Mouse (Mus musculus): Measurements from ENCODE around the gene Sae1. TPM values are rescaled to one million over a fixed set of nuclear protein-coding genes. Genes with fewer than 3 reads are reported as not detected.
A peak's percentile ranks its signal among the peaks of the same experiment; 100 is the strongest.

Gene Sae1
- polyA plus RNA-seq, 1 experiment: 61.0 TPM

GRCm38 (mm10) chr7:16412220-16412896 is 24.8 kb upstream of the Sae1 start:
- H3K27me3 ChIP-seq (ENCODE audit: control insufficient read depth, insufficient read depth, low read length): no peaks in the 10 kb centered on the region
- DNase-seq: no peak
- no peaks in the 10 kb centered on the region for H3K4me1 ChIP-seq (replicated peaks; ENCODE audit: control insufficient read depth, insufficient read depth, low read length)
- no peak overlapping the region for H3K4me3 ChIP-seq (ENCODE audit: control insufficient read depth, insufficient read depth, low read length)
- TF ChIP-seq POLR2A (IDR thresholded peaks at IDR 0.05; ENCODE audit: control insufficient read depth, extremely low read depth, insufficient read depth, low read length, poor library complexity) (no peak), CTCF (IDR thresholded peaks at IDR 0.05; ENCODE audit: borderline replicate concordance, control insufficient read depth, extremely low read depth, insufficient read depth, low read length, poor library complexity) (no peak)
- H3K36me3 ChIP-seq (ENCODE audit: control insufficient read depth, insufficient read depth, low read length): peaks cover 10% of the 10 kb centered on the region
- H3K27ac ChIP-seq (ENCODE audit: control insufficient read depth, insufficient read depth, low read length): no peak overlapping the region
- 88% methylated on average over 8 of the region's 8 CpGs for WGBS

DNA sequence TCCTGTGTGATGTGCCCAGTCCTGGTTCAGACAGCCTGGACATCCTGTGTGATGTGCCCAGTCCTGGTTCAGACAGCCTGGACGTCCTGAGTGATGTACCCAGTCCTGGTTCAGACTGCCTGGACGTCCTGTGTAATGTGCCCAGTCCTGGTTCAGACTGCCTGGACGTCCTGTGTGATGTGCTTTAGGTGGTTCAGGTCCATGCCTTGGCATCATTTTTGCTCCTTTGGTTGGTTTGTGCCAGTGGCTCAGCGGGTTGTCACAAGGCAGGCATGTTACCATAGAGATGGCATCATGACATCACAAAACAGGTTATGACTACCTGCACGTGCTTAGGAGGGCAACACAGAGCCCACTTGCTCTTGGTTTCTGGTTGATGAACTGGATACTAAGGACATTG is 23.5 kb upstream of the Sae1 start:
- no peak overlapping the region for H3K27ac ChIP-seq (ENCODE audit: control insufficient read depth, insufficient read depth, low read length)
- H3K27me3 ChIP-seq (ENCODE audit: control insufficient read depth, insufficient read depth, low read length): no peaks in the 10 kb centered on the region
- TF ChIP-seq CTCF (IDR thresholded peaks at IDR 0.05; ENCODE audit: borderline replicate concordance, control insufficient read depth, extremely low read depth, insufficient read depth, low read length, poor library complexity) (no peak), POLR2A (IDR thresholded peaks at IDR 0.05; ENCODE audit: control insufficient read depth, extremely low read depth, insufficient read depth, low read length, poor library complexity) (no peak)
- H3K4me3 ChIP-seq (ENCODE audit: control insufficient read depth, insufficient read depth, low read length): no peak overlapping the region
- 91% methylated on average over 5 of the region's 5 CpGs for WGBS
- H3K36me3 ChIP-seq (ENCODE audit: control insufficient read depth, insufficient read depth, low read length): no peaks in the 10 kb centered on the region
- no peak for DNase-seq
- H3K4me1 ChIP-seq (replicated peaks; ENCODE audit: control insufficient read depth, insufficient read depth, low read length): peaks cover 4% of the 10 kb centered on the region

DNA sequence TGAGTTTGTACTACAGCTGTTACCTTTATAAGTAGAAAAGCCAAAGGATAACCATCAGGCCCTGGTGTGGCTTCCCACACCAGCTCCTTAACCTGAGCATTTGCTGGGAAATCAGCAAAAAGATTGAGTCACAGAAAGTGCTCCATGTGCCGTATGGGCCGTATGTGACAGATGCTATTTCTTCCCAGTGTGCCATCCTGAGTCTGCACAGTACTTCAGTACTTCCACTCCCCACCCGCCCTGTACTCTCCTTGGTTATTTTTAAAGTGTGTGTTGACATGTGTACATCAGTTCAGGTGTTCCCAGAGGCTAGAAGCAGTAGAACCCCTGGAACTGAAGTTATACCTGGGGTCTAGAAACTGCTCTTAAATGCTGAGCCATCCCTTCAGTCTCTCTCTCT is 19.4 kb upstream of the Sae1 start:
- no peak overlapping the region for H3K27ac ChIP-seq (ENCODE audit: control insufficient read depth, insufficient read depth, low read length)
- H3K4me3 ChIP-seq (ENCODE audit: control insufficient read depth, insufficient read depth, low read length): no peak overlapping the region
- no peaks in the 10 kb centered on the region for H3K36me3 ChIP-seq (ENCODE audit: control insufficient read depth, insufficient read depth, low read length)

DNA sequence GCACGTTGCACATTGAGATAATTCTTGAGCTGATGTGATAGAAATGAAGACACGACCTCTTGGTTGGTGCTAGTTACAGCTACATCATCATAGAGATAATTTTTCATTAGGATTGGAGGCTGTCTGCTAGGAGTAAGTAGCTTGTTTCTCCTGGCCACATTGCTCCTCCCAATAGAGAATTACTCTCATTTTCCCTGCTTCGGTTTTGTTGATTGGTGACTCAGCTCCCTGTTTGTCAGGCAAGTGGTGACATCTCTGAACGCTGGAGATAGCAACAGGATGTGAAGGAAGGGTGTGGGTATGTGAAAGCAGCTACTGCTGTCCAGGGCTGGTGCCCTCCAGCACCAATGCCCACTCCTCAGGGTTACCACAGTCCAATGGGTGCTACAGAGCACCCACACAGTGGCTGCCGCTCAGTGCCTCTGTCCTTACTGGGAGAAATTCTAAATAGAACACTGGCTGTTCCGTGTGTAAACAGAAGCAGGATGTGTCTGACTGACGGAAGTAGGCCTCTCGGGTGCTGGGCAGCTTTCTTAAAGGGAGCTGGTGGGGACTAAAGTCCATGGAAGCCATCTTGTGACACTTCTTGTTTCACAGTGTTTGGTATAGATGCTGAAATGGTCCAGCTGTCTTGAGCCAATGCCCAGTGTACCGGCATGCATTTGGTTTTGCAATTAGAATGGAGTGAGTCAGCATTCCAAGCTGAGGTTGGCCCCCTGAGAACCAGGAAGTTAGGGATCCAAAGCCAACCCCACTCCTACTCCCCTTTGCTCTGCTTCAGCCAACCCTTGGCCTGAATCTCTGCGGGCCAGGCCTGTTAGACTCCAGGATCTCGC is 18.1 kb upstream of the Sae1 start:
- H3K36me3 ChIP-seq (ENCODE audit: control insufficient read depth, insufficient read depth, low read length): no peaks in the 10 kb centered on the region
- 18% methylated on average over 11 of the region's 11 CpGs for WGBS
- peak overlapping the region; percentile 97 for H3K27ac ChIP-seq (ENCODE audit: control insufficient read depth, insufficient read depth, low read length)
- peak overlapping the region; percentile 29 for H3K4me3 ChIP-seq (ENCODE audit: control insufficient read depth, insufficient read depth, low read length)
- no peaks in the 10 kb centered on the region for H3K27me3 ChIP-seq (ENCODE audit: control insufficient read depth, insufficient read depth, low read length)
- DNase-seq: peak; percentile 55
- no peak for TF ChIP-seq POLR2A (IDR thresholded peaks at IDR 0.05; ENCODE audit: control insufficient read depth, extremely low read depth, insufficient read depth, low read length, poor library complexity)
- no peak for TF ChIP-seq CTCF (IDR thresholded peaks at IDR 0.05; ENCODE audit: borderline replicate concordance, control insufficient read depth, extremely low read depth, insufficient read depth, low read length, poor library complexity)
- peaks cover 24% of the 10 kb centered on the region for H3K4me1 ChIP-seq (replicated peaks; ENCODE audit: control insufficient read depth, insufficient read depth, low read length)

More for the DNA sequence above, 19.4 kb upstream of the Sae1 start:
- WGBS: 98% methylated on average over 3 of the region's 3 CpGs
- H3K27me3 ChIP-seq (ENCODE audit: control insufficient read depth, insufficient read depth, low read length): no peaks in the 10 kb centered on the region
- no peak for DNase-seq
- H3K4me1 ChIP-seq (replicated peaks; ENCODE audit: control insufficient read depth, insufficient read depth, low read length): peaks cover 24% of the 10 kb centered on the region
- TF ChIP-seq CTCF (IDR thresholded peaks at IDR 0.05; ENCODE audit: borderline replicate concordance, control insufficient read depth, extremely low read depth, insufficient read depth, low read length, poor library complexity) (no peak), POLR2A (IDR thresholded peaks at IDR 0.05; ENCODE audit: control insufficient read depth, extremely low read depth, insufficient read depth, low read length, poor library complexity) (no peak)

DNA sequence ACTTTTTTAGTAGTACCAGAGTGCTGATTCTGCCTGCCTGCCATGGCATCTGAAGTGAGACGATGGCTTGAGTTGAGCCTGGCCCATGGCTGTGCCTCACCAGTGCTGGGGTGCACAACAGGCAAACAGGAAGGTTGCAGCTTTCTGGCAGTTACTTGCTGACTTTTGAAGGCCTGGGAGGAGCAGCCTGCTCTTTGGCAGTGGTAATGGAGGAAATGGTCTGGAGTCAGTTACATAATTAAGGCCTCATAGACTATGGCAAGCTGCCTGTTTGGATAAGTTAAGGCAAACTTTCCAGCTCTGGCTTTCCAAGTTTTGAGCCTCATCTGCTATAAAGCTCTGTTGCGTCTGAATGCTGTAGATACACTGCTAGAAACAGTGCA is 17.5 kb upstream of the Sae1 start:
- Histone ChIP-seq H3K4me1 (replicated peaks; ENCODE audit: control insufficient read depth, insufficient read depth, low read length) (peaks cover 24% of the 10 kb centered on the region), H3K27ac (ENCODE audit: control insufficient read depth, insufficient read depth, low read length) (peak overlapping the region; percentile 97), H3K27me3 (ENCODE audit: control insufficient read depth, insufficient read depth, low read length) (no peaks in the 10 kb centered on the region), H3K36me3 (ENCODE audit: control insufficient read depth, insufficient read depth, low read length) (no peaks in the 10 kb centered on the region), H3K4me3 (ENCODE audit: control insufficient read depth, insufficient read depth, low read length) (no peak overlapping the region)
- WGBS: 37% methylated on average over 2 of the region's 2 CpGs
- DNase-seq: peak; percentile 57
- no peak for TF ChIP-seq POLR2A (IDR thresholded peaks at IDR 0.05; ENCODE audit: control insufficient read depth, extremely low read depth, insufficient read depth, low read length, poor library complexity)
- TF ChIP-seq CTCF (IDR thresholded peaks at IDR 0.05; ENCODE audit: borderline replicate concordance, control insufficient read depth, extremely low read depth, insufficient read depth, low read length, poor library complexity): no peak

DNA sequence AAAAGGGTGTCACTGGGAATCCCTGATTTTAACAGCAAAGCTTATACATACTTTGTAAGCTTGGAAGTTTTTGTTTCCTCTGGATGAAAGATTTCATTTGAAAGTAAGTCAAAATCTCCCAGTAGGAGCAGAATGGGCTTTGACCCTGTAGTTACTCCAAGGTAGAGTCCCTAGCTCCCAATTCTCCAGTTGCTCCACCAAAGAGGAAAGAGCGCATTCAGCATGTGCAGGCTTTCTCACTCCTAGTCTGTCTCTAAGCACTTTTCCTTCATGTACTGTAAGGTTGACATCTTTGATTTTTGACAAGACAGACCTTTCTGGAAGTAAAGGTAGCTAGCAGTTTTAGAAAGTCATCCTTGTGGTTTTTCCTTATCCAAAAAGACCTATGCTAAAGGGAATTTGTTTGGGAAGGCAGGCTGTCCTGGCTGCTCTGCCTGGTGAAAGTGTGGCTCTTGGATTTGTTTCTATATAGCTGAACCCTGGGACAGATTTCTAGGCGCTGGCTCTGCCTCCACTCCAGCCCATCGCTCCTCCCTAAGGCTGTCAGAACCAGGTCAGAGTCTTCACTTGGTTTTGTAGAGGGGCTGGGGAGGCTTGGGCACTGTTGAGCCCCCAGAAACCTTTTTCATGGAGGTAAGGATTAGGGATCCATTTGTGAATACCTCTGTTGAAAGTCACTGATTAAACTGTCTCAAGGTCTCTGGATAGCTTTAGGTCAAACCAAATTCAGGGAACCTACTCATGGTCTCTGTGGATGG is 16.9 kb upstream of the Sae1 start:
- no peak overlapping the region for H3K4me3 ChIP-seq (ENCODE audit: control insufficient read depth, insufficient read depth, low read length)
- 78% methylated on average over 3 of the region's 3 CpGs for WGBS
- no peaks in the 10 kb centered on the region for H3K36me3 ChIP-seq (ENCODE audit: control insufficient read depth, insufficient read depth, low read length)
- no peaks in the 10 kb centered on the region for H3K27me3 ChIP-seq (ENCODE audit: control insufficient read depth, insufficient read depth, low read length)
- DNase-seq: peak; percentile 14
- no peak for TF ChIP-seq POLR2A (IDR thresholded peaks at IDR 0.05; ENCODE audit: control insufficient read depth, extremely low read depth, insufficient read depth, low read length, poor library complexity)
- no peak for TF ChIP-seq CTCF (IDR thresholded peaks at IDR 0.05; ENCODE audit: borderline replicate concordance, control insufficient read depth, extremely low read depth, insufficient read depth, low read length, poor library complexity)
- peak overlapping the region; percentile 97 for H3K27ac ChIP-seq (ENCODE audit: control insufficient read depth, insufficient read depth, low read length)
- peaks cover 24% of the 10 kb centered on the region for H3K4me1 ChIP-seq (replicated peaks; ENCODE audit: control insufficient read depth, insufficient read depth, low read length)

All from thymus, adult 2 months (tissue).